Mouse (Mus musculus): ENCODE data around the gene Man2a2.

- TF ChIP-seq CHD2 (IDR thresholded peaks at IDR 0.05; ENCODE audit: low read depth, low read length) (no peak), ZNF384 (IDR thresholded peaks at IDR 0.05; ENCODE audit: low read depth, low read length) (no peak), ZC3H11A (IDR thresholded peaks at IDR 0.05; ENCODE audit: borderline replicate concordance, low read depth, low read length) (no peak), MAFK (IDR thresholded peaks at IDR 0.05; ENCODE audit: insufficient read depth, low read depth, low read length) (no peak), HCFC1 (IDR thresholded peaks at IDR 0.05; ENCODE audit: borderline replicate concordance, insufficient read depth, low read length) (no peak)
Observed at GRCm38 (mm10) chr7:80404101-80404894, 33.1 kb upstream of the Man2a2 start.

Measured in ES-E14 (cell line).